ENCODE assay signal across 25 mouse cellular contexts in the genomic region with DNA sequence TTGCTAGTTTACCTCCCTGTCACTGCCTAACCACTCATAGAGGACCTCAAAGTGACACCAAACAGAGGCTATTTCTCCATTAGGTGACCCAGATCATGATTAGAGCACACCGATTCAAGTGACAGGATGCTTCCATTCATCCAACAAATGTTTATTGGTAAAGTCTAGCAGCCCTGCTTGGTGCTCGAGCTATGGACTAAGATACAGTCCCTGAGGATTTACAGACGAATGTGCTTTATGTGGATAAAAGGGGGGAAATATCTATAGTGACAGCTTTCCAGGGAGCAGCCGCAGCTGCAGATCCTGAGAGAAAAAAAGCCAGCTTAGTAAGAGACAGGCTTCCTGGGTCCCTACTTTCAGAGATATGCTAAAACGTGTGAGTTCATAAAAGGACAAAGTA.
DNase-seq lines count a peak whose midpoint lies in the region; ATAC-seq and TF ChIP-seq lines count a peak whose summit lies in the region.
"Had no signal": no experiment of that assay in that cellular context is flagged by ENCODE, and none has a peak within 500 bp of the region (broad histone marks: within the 10 kb centered on the region; RNA-seq: fewer than 3 reads in every experiment).

No protein-coding gene starts in this region.

- ATAC-seq in hindbrain, postnatal 0 days, result no peak
- no peak for ATAC-seq in hindbrain, embryonic 11.5 days (ENCODE audit: low FRiP score)
- ATAC-seq in midbrain, embryonic 13.5 days, result peak; percentile 62; the same call in 1 of the 2 replicates
- ATAC-seq in midbrain, embryonic 15.5 days (replicated peaks), result no peak
- ATAC-seq: CD4-positive, CD25-positive, alpha-beta regulatory T cell, adult 4 months; forebrain, embryonic 14.5 days; forebrain, postnatal 0 days had no signal

- no peaks in the 10 kb centered on the region for H3K27me3 ChIP-seq in hindbrain, postnatal 0 days (ENCODE audit: insufficient read depth, low read length)
- no peaks in the 10 kb centered on the region for H3K27me3 ChIP-seq in hindbrain, embryonic 11.5 days (ENCODE audit: control insufficient read depth, insufficient read depth, low read length)
- H3K27me3 ChIP-seq in midbrain, embryonic 13.5 days, result no peaks in the 10 kb centered on the region
- no peaks in the 10 kb centered on the region for H3K27me3 ChIP-seq in midbrain, embryonic 15.5 days (replicated peaks)
- H3K27me3 ChIP-seq: embryonic facial prominence, embryonic 12.5 days; embryonic facial prominence, embryonic 15.5 days; heart, embryonic 12.5 days; hindbrain, embryonic 12.5 days; hindbrain, embryonic 15.5 days had no signal

- no peak overlapping the region for H3K4me3 ChIP-seq in hindbrain, postnatal 0 days (ENCODE audit: low read length)
- no peak overlapping the region for H3K4me3 ChIP-seq in hindbrain, embryonic 11.5 days (ENCODE audit: low read depth, low read length)
- H3K4me3 ChIP-seq in midbrain, embryonic 13.5 days (replicated peaks), result no peak overlapping the region
- no peak overlapping the region for H3K4me3 ChIP-seq in midbrain, embryonic 15.5 days
- H3K4me3 ChIP-seq: embryonic facial prominence, embryonic 12.5 days; embryonic facial prominence, embryonic 15.5 days; gastrocnemius, adult 2 months; heart, embryonic 12.5 days; hindbrain, embryonic 12.5 days; hindbrain, embryonic 15.5 days had no signal

- WGBS in hindbrain, postnatal 0 days, result 36% methylated on average over 5 of the region's 5 CpGs
- WGBS in hindbrain, embryonic 11.5 days, result 39% methylated on average over 5 of the region's 5 CpGs
- 26% methylated on average over 5 of the region's 5 CpGs for WGBS in midbrain, embryonic 13.5 days
- 36% methylated on average over 5 of the region's 5 CpGs for WGBS in midbrain, embryonic 15.5 days

- no peaks in the 10 kb centered on the region for H3K9me3 ChIP-seq in hindbrain, postnatal 0 days (ENCODE audit: low read length)
- no peaks in the 10 kb centered on the region for H3K9me3 ChIP-seq in hindbrain, embryonic 11.5 days (ENCODE audit: control insufficient read depth, low read length)
- H3K9me3 ChIP-seq in midbrain, embryonic 13.5 days, result no peaks in the 10 kb centered on the region
- no peaks in the 10 kb centered on the region for H3K9me3 ChIP-seq in midbrain, embryonic 15.5 days
- H3K9me3 ChIP-seq: embryonic facial prominence, embryonic 12.5 days; embryonic facial prominence, embryonic 15.5 days; heart, embryonic 12.5 days; hindbrain, embryonic 12.5 days; hindbrain, embryonic 15.5 days had no signal

- DNase-seq in hindbrain, postnatal 0 days (ENCODE audit: low spot score), result peak; percentile 2
- DNase-seq in hindbrain, embryonic 11.5 days (ENCODE audit: low spot score), result no peak
- DNase-seq in retina, embryonic 14.5 days (ENCODE audit: low spot score), result peak; percentile 34
- no peak for DNase-seq in kidney, postnatal 4 days
- DNase-seq: adrenal gland, adult 2 months; adrenal gland, postnatal 14 days; cerebellum, adult 11-12 months; cerebellum, adult 8-10 months; cerebellum, postnatal 10 days; cerebellum, postnatal 36 days; forebrain, postnatal 0 days; gastrocnemius, adult 2 months; gastrocnemius, postnatal 14 days; heart, adult 11 months; heart, postnatal 14 days; heart, postnatal 4 days had no signal

- no peaks in the 10 kb centered on the region for H3K36me3 ChIP-seq in hindbrain, postnatal 0 days (ENCODE audit: insufficient read depth, low read length)
- no peaks in the 10 kb centered on the region for H3K36me3 ChIP-seq in hindbrain, embryonic 11.5 days (ENCODE audit: control insufficient read depth, insufficient read depth, low read length)
- no peaks in the 10 kb centered on the region for H3K36me3 ChIP-seq in midbrain, embryonic 13.5 days
- H3K36me3 ChIP-seq in midbrain, embryonic 15.5 days (replicated peaks), result no peaks in the 10 kb centered on the region
- H3K36me3 ChIP-seq: embryonic facial prominence, embryonic 12.5 days; embryonic facial prominence, embryonic 15.5 days; heart, embryonic 12.5 days; hindbrain, embryonic 12.5 days; hindbrain, embryonic 15.5 days had no signal

- no peak overlapping the region for H3K27ac ChIP-seq in hindbrain, postnatal 0 days
- H3K27ac ChIP-seq in hindbrain, embryonic 11.5 days (ENCODE audit: low read depth, low read length), result no peak overlapping the region
- no peak overlapping the region; the same call in 1 of the 2 replicates for H3K27ac ChIP-seq in midbrain, embryonic 13.5 days
- no peak overlapping the region for H3K27ac ChIP-seq in midbrain, embryonic 15.5 days
- H3K27ac ChIP-seq: embryonic facial prominence, embryonic 12.5 days; embryonic facial prominence, embryonic 15.5 days; gastrocnemius, adult 2 months; hindbrain, embryonic 12.5 days; hindbrain, embryonic 15.5 days had no signal

- no peaks in the 10 kb centered on the region for H3K4me1 ChIP-seq in hindbrain, postnatal 0 days (ENCODE audit: insufficient read depth, low read length)
- H3K4me1 ChIP-seq in hindbrain, embryonic 11.5 days (replicated peaks; ENCODE audit: control insufficient read depth, insufficient read depth, low read length), result no peaks in the 10 kb centered on the region
- H3K4me1 ChIP-seq in midbrain, embryonic 13.5 days (replicated peaks), result no peaks in the 10 kb centered on the region
- H3K4me1 ChIP-seq in midbrain, embryonic 15.5 days, result no peaks in the 10 kb centered on the region
- H3K4me1 ChIP-seq: embryonic facial prominence, embryonic 12.5 days; embryonic facial prominence, embryonic 15.5 days; heart, embryonic 12.5 days; hindbrain, embryonic 12.5 days; hindbrain, embryonic 15.5 days had no signal

- H3K4me2 ChIP-seq in hindbrain, postnatal 0 days (ENCODE audit: low read depth, low read length), result no peak overlapping the region
- H3K4me2 ChIP-seq in hindbrain, embryonic 11.5 days (replicated peaks; ENCODE audit: low read depth, low read length), result no peak overlapping the region
- H3K4me2 ChIP-seq in midbrain, embryonic 13.5 days (replicated peaks), result no peak overlapping the region
- no peak overlapping the region for H3K4me2 ChIP-seq in midbrain, embryonic 15.5 days
- H3K4me2 ChIP-seq: embryonic facial prominence, embryonic 12.5 days; embryonic facial prominence, embryonic 15.5 days; heart, embryonic 12.5 days; hindbrain, embryonic 12.5 days; hindbrain, embryonic 15.5 days had no signal

- no peak overlapping the region for H3K9ac ChIP-seq in hindbrain, postnatal 0 days (replicated peaks; ENCODE audit: low read length)
- H3K9ac ChIP-seq in hindbrain, embryonic 11.5 days (ENCODE audit: low read depth, low read length), result no peak overlapping the region
- H3K9ac ChIP-seq in midbrain, embryonic 13.5 days (replicated peaks), result no peak overlapping the region
- H3K9ac ChIP-seq in midbrain, embryonic 15.5 days, result no peak overlapping the region
- H3K9ac ChIP-seq: embryonic facial prominence, embryonic 12.5 days; embryonic facial prominence, embryonic 15.5 days; forebrain, postnatal 0 days; heart, embryonic 12.5 days; hindbrain, embryonic 12.5 days; hindbrain, embryonic 15.5 days had no signal

- TF ChIP-seq CTCF in hindbrain, postnatal 0 days (IDR thresholded peaks at IDR 0.05; ENCODE audit: low read depth), result no peak

Comparison
In these comparisons a context has a peak if more than half of its experiments do, and no peak if none do; other contexts are left out.
1. DNase-seq: peak in hindbrain, postnatal 0 days (single experiment) and retina, embryonic 14.5 days (single experiment); none in hindbrain, embryonic 11.5 days (single experiment) and kidney, postnatal 4 days (0 of 2).